Mouse (Mus musculus) retina, postnatal 1 day (tissue): Measurements from ENCODE around the gene Lrrc63.

Experiments
- DNase-seq: peaks from one replicate; pipeline ENCODE4 v3.0.0-alpha.2; 2012

Lrrc63 gene

GRCm38 (mm10) chr14:75136119-75136966 lies 5.7 kb upstream of the Lrrc63 start:
- no peak for DNase-seq

- no peak for DNase-seq
These were observed 749 bp upstream of the Lrrc63 start for GRCm38 (mm10) chr14:75131324-75131935.

DNA sequence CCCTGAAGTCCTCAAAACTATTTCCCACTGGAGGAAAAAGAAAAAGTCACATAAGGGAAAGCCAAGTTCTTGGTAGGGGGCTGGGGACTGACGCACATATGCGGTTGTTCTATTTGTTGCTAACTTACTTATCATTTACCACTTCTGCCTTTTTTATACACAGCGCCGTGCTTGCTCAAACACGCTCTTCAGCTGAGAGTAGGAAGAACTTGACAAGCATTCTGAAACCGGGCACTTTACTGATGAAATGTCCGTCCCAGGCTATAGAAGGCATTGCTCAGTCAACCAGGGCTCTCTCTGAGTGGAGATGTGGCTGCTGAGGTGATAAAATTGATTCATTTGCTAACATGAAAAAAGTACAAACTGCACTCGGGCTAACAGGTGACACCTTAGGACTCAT lies 9.0 kb downstream of the Lrrc63 start:
- no peak for DNase-seq

- DNase-seq = no peak
These were observed 27.7 kb downstream of the Lrrc63 start for GRCm38 (mm10) chr14:75102956-75103355.

DNA sequence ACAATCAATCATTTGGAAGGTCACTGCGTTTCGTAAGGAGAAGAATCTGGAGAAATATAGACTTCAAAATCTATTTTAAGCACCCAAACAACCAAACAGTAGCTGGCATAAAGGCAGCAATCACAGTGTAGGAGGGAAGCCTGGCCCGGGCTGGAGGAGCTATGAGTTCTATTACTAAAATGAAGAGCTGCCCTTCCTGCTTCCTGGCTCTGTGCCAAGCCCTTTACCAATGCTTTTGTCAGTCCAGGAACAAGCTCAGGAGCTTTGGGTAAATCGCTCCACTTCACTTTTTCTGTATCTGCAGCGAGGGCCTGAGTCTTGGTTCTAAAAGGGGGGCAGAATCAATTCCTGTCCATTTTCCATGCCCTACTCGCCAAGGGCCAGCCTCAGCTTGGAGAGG lies 52.7 kb downstream of the Lrrc63 start:
- peak; percentile 10 for DNase-seq

DNA sequence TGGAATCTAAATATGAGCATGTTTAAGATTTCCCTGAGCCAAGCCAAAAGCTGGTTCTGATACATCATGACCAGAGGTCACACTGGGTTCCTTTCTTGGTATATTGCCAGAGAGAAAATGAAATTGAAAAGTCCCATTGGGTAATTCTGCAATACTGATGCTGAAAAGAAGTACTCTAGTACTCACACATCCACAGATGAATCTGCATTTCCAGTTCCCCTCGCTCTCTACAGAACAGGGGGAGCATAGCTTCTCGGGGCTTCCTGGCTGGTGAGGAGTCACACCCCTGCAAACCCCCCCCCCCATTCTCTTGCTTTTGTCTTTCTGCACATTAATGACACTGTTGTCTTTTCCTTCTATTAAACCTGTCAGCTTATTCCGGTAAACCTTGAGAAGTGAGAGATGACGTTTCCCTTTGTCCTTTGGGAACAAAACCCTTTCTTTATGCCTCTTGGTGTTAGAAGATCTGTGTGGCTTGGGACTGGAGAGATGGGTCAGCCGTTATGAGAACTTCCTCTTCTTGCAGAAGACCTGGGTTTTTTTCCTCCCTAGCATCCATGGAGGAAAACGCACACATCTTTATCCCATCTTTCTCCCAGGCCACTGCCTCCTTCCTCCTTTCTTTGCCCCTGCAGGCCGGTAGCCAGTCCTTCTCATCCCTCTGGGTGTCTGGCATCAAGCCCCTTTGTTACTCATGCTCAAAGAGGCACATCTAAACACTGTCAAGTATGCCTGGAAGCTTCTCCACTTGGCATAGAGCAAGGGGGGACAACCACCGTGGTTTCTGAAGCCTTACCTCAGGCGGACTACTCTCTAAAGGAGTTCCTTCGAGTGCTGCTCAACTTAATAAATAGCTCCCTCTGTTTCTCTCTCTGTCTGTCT lies 55.1 kb downstream of the Lrrc63 start:
- DNase-seq = no peak

GRCm38 (mm10) chr14:75071091-75071490 lies 59.6 kb downstream of the Lrrc63 start:
- DNase-seq = no peak

- no peak for DNase-seq
These were observed 61.2 kb downstream of the Lrrc63 start for GRCm38 (mm10) chr14:75069356-75069979.

- no peak for DNase-seq
These were observed 62.1 kb downstream of the Lrrc63 start for GRCm38 (mm10) chr14:75068430-75069112.

- no peak for DNase-seq
These were observed 65.5 kb downstream of the Lrrc63 start for GRCm38 (mm10) chr14:75065211-75065610.

DNA sequence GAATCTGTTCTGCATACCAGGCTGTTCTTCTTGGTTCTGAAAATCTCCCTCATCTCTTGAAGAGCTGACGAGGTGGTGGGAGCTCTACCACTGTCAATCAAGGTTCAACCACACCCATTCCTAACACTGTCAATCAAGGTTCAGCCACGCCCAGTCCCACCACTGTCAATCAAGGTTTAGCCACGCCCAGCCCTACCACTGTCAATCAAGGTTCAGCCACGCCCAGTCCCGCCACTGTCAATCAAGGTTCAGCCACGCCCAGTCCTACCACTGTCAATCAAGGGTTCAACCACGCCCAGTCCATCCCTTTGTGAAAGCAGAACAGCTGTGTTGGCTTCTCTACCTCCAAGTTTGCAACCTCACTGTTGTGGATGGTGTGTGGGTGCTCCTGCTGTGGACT lies 66.2 kb downstream of the Lrrc63 start:
- no peak for DNase-seq

DNA sequence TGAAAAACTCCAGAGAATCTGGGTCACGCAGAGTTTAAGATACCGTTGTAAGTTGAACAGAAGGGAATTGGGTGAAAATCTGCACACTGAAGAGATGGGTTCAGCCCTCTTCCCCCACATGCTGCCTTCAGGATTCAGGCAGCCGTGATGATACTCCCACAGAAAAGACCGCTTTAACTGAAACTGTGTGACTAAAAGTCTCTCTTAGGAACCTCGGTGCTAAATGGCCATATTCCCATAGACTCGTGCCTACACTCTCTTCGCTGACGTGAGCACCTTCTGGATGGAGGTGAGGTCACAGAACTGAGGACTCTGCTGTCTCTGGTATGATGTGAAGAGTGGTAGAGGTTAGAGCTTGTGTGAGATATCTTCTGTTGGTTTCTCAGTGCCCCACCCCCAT lies 66.7 kb downstream of the Lrrc63 start:
- no peak for DNase-seq

- DNase-seq = peak; percentile 68
These were observed 70.1 kb downstream of the Lrrc63 start for GRCm38 (mm10) chr14:75060562-75060961.

DNA sequence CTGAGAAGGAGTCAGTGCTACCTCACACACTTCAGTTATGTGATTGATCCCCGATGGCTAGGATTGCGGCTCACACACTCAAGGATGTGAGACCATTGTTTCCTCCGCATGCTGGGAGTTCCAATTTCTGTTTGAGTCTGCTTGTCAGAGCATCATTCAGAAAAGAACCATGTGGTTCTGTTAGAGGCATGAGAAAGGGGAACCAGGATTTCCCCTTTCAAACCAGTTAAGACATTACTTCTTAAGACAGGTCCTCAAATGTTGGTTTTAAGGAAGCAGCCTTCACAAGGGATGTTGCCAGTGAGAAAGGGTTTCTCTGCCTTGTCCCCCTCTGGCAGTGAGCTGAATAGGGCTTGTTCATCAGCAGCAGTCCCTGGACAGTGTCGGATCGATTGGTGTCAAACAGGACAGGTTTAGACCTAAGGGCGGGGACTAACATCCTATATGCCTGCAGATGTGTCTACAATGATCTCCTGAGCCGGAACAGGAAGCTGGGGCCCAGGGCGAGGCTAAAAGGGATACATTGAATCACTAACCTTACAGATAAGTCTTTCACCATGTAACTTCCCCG lies 73.7 kb downstream of the Lrrc63 start:
- DNase-seq = no peak

GRCm38 (mm10) chr14:75054455-75055343 lies 76.0 kb downstream of the Lrrc63 start:
- DNase-seq = no peak

DNA sequence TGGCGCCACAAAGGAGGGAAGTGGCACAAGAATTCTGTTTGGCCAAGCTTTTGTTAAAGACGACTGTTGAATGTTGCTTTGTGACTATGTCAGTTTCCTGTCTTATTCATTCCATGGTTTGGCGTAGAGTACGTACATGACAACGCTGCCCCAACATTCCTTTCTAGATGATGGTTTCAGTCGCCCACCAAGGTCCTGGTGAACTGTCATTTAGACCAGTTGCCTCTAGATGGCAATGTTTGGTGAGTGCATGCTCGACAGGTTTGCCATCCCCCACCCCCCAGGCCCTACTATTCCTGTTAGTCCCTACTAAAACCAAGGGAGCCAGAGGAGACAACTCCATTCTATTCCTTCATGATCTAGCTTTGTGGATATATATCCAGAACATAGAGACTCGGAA lies 78.2 kb downstream of the Lrrc63 start:
- DNase-seq = peak; percentile 12

DNA sequence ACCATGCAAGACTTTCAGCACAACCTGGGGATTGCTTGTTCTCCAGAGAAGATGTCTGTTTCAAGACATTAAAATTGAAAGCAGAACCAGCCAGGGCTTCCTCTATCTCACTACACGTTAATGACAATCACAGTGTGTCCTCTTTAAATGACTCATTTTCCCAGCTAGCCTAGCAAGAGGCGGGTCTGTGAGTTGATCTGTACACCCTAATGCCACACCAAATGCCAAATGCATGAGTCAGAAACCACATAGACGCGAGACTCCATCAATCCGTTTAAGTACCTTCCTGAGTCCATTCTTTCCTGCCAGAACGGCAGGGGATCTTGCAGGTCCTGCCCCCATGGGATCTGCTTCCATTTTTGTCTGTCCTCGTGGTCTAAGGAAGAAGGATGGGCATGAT lies 85.5 kb downstream of the Lrrc63 start:
- DNase-seq = no peak

- DNase-seq = peak; percentile 54
These were observed 95.2 kb downstream of the Lrrc63 start for GRCm38 (mm10) chr14:75035431-75035830.
